7 mouse cellular contexts compared by ENCODE assay signal in genomic region chr1:59256751-59257231, GRCm38 (mm10). TPM values are rescaled to one million over a fixed set of nuclear protein-coding genes. Genes with fewer than 3 reads are reported as not detected.
DNase-seq lines count a peak whose midpoint lies in the region.

Gene Cdk15 (plus strand): TSS chr1:59256906.

- DNase-seq in retina, postnatal 1 day, result peak; percentile 41
- no peak for DNase-seq in retina, embryonic 14.5 days (ENCODE audit: low spot score)
- peak; percentile 46 for DNase-seq in brain, adult 2 months (ENCODE audit: low read depth, low spot score)
- DNase-seq in kidney, postnatal 14 days, result peak; percentile 23
- peak; percentile 5 for DNase-seq in ovary, postnatal 14 days (ENCODE audit: low spot score)
- DNase-seq in left cerebral cortex, postnatal 14 days (ENCODE audit: low spot score in 2 of 2), result no peak
- DNase-seq in spleen, postnatal 36 days (ENCODE audit: low spot score in 2 of 2), result no peak

- intact Hi-C loops in left cerebral cortex, postnatal 14 days (cut with DNase I), result loop anchor here (5.0 kb wide), 1 partner anchor 361 kb away; no protein-coding TSS in a partner anchor

RNA-seq across cellular contexts. Expression of gene Cdk15, which starts in this region (rescaled TPM):
- total RNA-seq in left cerebral cortex, postnatal 14 days (2021), result under 1 TPM; 0.44 to 0.83 TPM

Comparison
In these comparisons a context has a peak if more than half of its experiments do, and no peak if none do; other contexts are left out.
1. DNase-seq: peak in retina, postnatal 1 day (single experiment), brain, adult 2 months (single experiment), kidney, postnatal 14 days (single experiment) and ovary, postnatal 14 days (single experiment); none in retina, embryonic 14.5 days (single experiment), left cerebral cortex, postnatal 14 days (0 of 2) and spleen, postnatal 36 days (0 of 2).